Mouse (Mus musculus): ENCODE data around the gene Ndufa4l2.

The Ndufa4l2 gene

GRCm38 (mm10) chr10:127526048-127526447, 11.3 kb downstream of the Ndufa4l2 start:
- no peak for DNase-seq (ENCODE audit: low read depth, low spot score)

GRCm38 (mm10) chr10:127526681-127527080, 11.9 kb downstream of the Ndufa4l2 start:
- DNase-seq (ENCODE audit: low read depth, low spot score) = no peak

GRCm38 (mm10) chr10:127527481-127527880, 12.7 kb downstream of the Ndufa4l2 start:
- no peak for DNase-seq (ENCODE audit: low read depth, low spot score)

- no peak for DNase-seq (ENCODE audit: low read depth, low spot score)
These were observed 16.2 kb downstream of the Ndufa4l2 start for GRCm38 (mm10) chr10:127530945-127531344.

- no peak for DNase-seq (ENCODE audit: low read depth, low spot score)
These were observed 16.8 kb downstream of the Ndufa4l2 start for GRCm38 (mm10) chr10:127531548-127531947.

- no peak for DNase-seq (ENCODE audit: low read depth, low spot score)
These were observed 19.5 kb downstream of the Ndufa4l2 start, which contains the start of gene Nxph4 for GRCm38 (mm10) chr10:127534036-127534928. TSS of gene Nxph4 (minus strand) at chr10:127534559.

- no peak for DNase-seq (ENCODE audit: low read depth, low spot score)
These were observed 20.2 kb downstream of the Ndufa4l2 start for GRCm38 (mm10) chr10:127534929-127535384.

- DNase-seq (ENCODE audit: low read depth, low spot score) = no peak
These were observed 22.0 kb downstream of the Ndufa4l2 start for GRCm38 (mm10) chr10:127536586-127537314.

- peak; percentile 50 for DNase-seq (ENCODE audit: low read depth, low spot score)
These were observed 23.3 kb downstream of the Ndufa4l2 start for GRCm38 (mm10) chr10:127537854-127538583.

GRCm38 (mm10) chr10:127541510-127541909, 26.7 kb downstream of the Ndufa4l2 start:
- DNase-seq (ENCODE audit: low read depth, low spot score) = no peak

- peak; percentile 36 for DNase-seq (ENCODE audit: low read depth, low spot score)
These were observed 27.3 kb downstream of the Ndufa4l2 start for GRCm38 (mm10) chr10:127542084-127542483.

GRCm38 (mm10) chr10:127542720-127543119, 28.0 kb downstream of the Ndufa4l2 start:
- DNase-seq (ENCODE audit: low read depth, low spot score) = no peak

GRCm38 (mm10) chr10:127543916-127544315, 29.1 kb downstream of the Ndufa4l2 start:
- no peak for DNase-seq (ENCODE audit: low read depth, low spot score)

GRCm38 (mm10) chr10:127544375-127544774, 29.6 kb downstream of the Ndufa4l2 start:
- DNase-seq (ENCODE audit: low read depth, low spot score) = no peak

- DNase-seq (ENCODE audit: low read depth, low spot score) = no peak
These were observed 31.7 kb downstream of the Ndufa4l2 start for GRCm38 (mm10) chr10:127546505-127546904.

- no peak for DNase-seq (ENCODE audit: low read depth, low spot score)
These were observed 33.5 kb downstream of the Ndufa4l2 start for GRCm38 (mm10) chr10:127548236-127548635.

- no peak for DNase-seq (ENCODE audit: low read depth, low spot score)
These were observed 35.1 kb downstream of the Ndufa4l2 start for GRCm38 (mm10) chr10:127549892-127550291.

- DNase-seq (ENCODE audit: low read depth, low spot score) = no peak
These were observed 40.9 kb downstream of the Ndufa4l2 start for GRCm38 (mm10) chr10:127555703-127556102.

GRCm38 (mm10) chr10:127557397-127557796, 42.6 kb downstream of the Ndufa4l2 start:
- no peak for DNase-seq (ENCODE audit: low read depth, low spot score)

- DNase-seq (ENCODE audit: low read depth, low spot score) = no peak
These were observed 46.4 kb downstream of the Ndufa4l2 start for GRCm38 (mm10) chr10:127561145-127561544.

- no peak for DNase-seq (ENCODE audit: low read depth, low spot score)
These were observed 49.1 kb downstream of the Ndufa4l2 start for GRCm38 (mm10) chr10:127563840-127564239.

GRCm38 (mm10) chr10:127564301-127564700, 49.5 kb downstream of the Ndufa4l2 start:
- peak; percentile 48 for DNase-seq (ENCODE audit: low read depth, low spot score)
